Mouse (Mus musculus) CD4-positive naive resting alpha-beta T cell, adult 76 days (primary cell): Measurements from ENCODE around the gene Atp6v1f. TPM values are rescaled to one million over a fixed set of nuclear protein-coding genes. Genes with fewer than 3 reads are reported as not detected.

Experiments used
- total RNA-seq: library from RNA; stranded (reverse); gene quantifications from one replicate; pipeline ENCODE4 v1.2.4, GENCODE M21; 2023

The Atp6v1f gene
- 150 TPM for total RNA-seq

GRCm38 (mm10) chr6:29467583-29468354, at the start of gene Atp6v1f:
Gene Atp6v1f (plus strand): TSS chr6:29467718.

GRCm38 (mm10) chr6:29433038-29433803, 34.3 kb upstream of the Atp6v1f start, which contains the start of gene Flnc:
Gene Flnc (plus strand): TSS chr6:29433256.

GRCm38 (mm10) chr6:29471137-29471536, 3.6 kb downstream of the Atp6v1f start, which contains the start of gene Atp6v1fnb:
Gene Atp6v1fnb (plus strand): TSS chr6:29471437.

GRCm38 (mm10) chr6:29507447-29508309, 40.2 kb downstream of the Atp6v1f start, which contains the start of gene Kcp:
Gene Kcp (minus strand): TSS chr6:29507952.

Other genes starting within 250 kb of the Atp6v1f start
- gene Hilpda, start 195.2 kb upstream of the Atp6v1f start, total RNA-seq: 15.4 TPM
- gene Fam71f2, start 188.1 kb upstream of the Atp6v1f start, total RNA-seq: 1.2 TPM
- gene Fam71f1, start 148.6 kb upstream of the Atp6v1f start, total RNA-seq: not detected
- gene Calu, start 119.6 kb upstream of the Atp6v1f start, total RNA-seq: 51.8 TPM
- not detected for gene Opn1sw, start 79.2 kb upstream of the Atp6v1f start, total RNA-seq
- gene Ccdc136, start 71.4 kb upstream of the Atp6v1f start, total RNA-seq: not detected
- not detected for gene Flnc, start 34.5 kb upstream of the Atp6v1f start, total RNA-seq
- gene Atp6v1fnb, start 3.7 kb downstream of the Atp6v1f start, total RNA-seq: 7.6 TPM
- not detected for gene Kcp, start 40.2 kb downstream of the Atp6v1f start, total RNA-seq
- 25.5 TPM for gene Irf5, start 58.9 kb downstream of the Atp6v1f start, total RNA-seq
- gene Tnpo3, start 142.2 kb downstream of the Atp6v1f start, total RNA-seq: 107 TPM
- 2.1 TPM for gene Tspan33, start 226.5 kb downstream of the Atp6v1f start, total RNA-seq